Mouse (Mus musculus) liver, postnatal 0 days (tissue): Measurements from ENCODE around the gene Cst3. TPM values are rescaled to one million over a fixed set of nuclear protein-coding genes. Genes with fewer than 3 reads are reported as not detected.

ENCODE experiments used
- ATAC-seq: fragments of 200-750 bp; cut with Nextera tagmentation; 2 replicates; pipeline ENCODE4 v1.8.0; 2017; ENCODE audit warnings: mild to moderate bottlenecking, moderate library complexity
- DNase-seq: peaks from one replicate; pipeline ENCODE4 v3.0.0-alpha.2; 2016
- H3K27ac ChIP-seq: fragments of 300-500 bp; sonication (generic); 2 replicates; pipeline ENCODE4 v1.5.1; 2014; ENCODE audit warnings: antibody characterized with exemption, moderate library complexity, mild to moderate bottlenecking, low read depth
- H3K27me3 ChIP-seq: fragments of 300-500 bp; sonication (generic); 2 replicates; pipeline ENCODE4 v1.6.1; 2014; ENCODE audit warnings: low read length, control low read depth, mixed read lengths; ENCODE audit not compliant: insufficient read depth
- H3K36me3 ChIP-seq: fragments of 300-500 bp; sonication (generic); replicated peaks from 2 replicates; pipeline ENCODE4 v1.6.1; 2014; ENCODE audit warnings: mild to moderate bottlenecking, control low read depth, low read length, moderate library complexity, mixed read lengths; ENCODE audit not compliant: insufficient read depth
- H3K4me1 ChIP-seq: fragments of 300-500 bp; sonication (generic); 2 replicates; pipeline ENCODE4 v1.6.1; 2014; ENCODE audit warnings: antibody characterized with exemption, mild to moderate bottlenecking, control low read depth; ENCODE audit not compliant: insufficient read depth
- H3K4me2 ChIP-seq: fragments of 300-500 bp; sonication (generic); 2 replicates; pipeline ENCODE4 v1.6.1; 2014; ENCODE audit warnings: low read depth, mild to moderate bottlenecking, low read length, moderate library complexity, mixed read lengths
- H3K4me3 ChIP-seq: fragments of 300-500 bp; sonication (generic); 2 replicates; pipeline ENCODE4 v1.5.1; 2014; ENCODE audit warnings: low read depth, low read length
- H3K9ac ChIP-seq: fragments of 300-500 bp; sonication (generic); replicated peaks from 2 replicates; pipeline ENCODE4 v1.6.1; 2014; ENCODE audit warnings: mild to moderate bottlenecking, moderate library complexity
- H3K9me3 ChIP-seq: fragments of 300-500 bp; sonication (generic); 2 replicates; pipeline ENCODE4 v1.6.1; 2016; ENCODE audit warnings: mild to moderate bottlenecking, control low read depth, low read length, mixed read lengths
- CTCF ChIP-seq: sonication (generic); IDR thresholded peaks from 2 replicates; pipeline ENCODE4 v1.5.1; 2016; ENCODE audit warnings: antibody characterized with exemption, low read depth
- EP300 ChIP-seq: IDR thresholded peaks from 2 replicates; pipeline ENCODE4 v1.6.1; 2016; ENCODE audit warnings: antibody characterized with exemption, low read depth, mild to moderate bottlenecking
- WGBS: fragments of 180-500 bp; shearing (Covaris S2); extraction: QIAGEN DNeasy Blood & Tissue Kit; methylation state at CpG from one replicate; pipeline ENCODE4 v1.1.7; 2014; ENCODE audit not compliant: insufficient replicate concordance; 5-methylcytosine and 5-hydroxymethylcytosine counted together
- polyA plus RNA-seq: library from polyadenylated mRNA; unstranded; fragments of >200 nt; fragmentation: Nextera tagmentation; extraction: Ambion mirVana; gene quantifications from 2 replicates; pipeline ENCODE4 v1.2.1, GENCODE M21; 2015

The Cst3 gene
- 296 and 313 TPM in 2 replicates for polyA plus RNA-seq

- no peaks in the 10 kb centered on the region for H3K9me3 ChIP-seq
- H3K4me3 ChIP-seq, result peak within 1 kb of the TSS; percentile 87
- H3K36me3 ChIP-seq, result peaks cover 14% of the 10 kb centered on the region
- H3K9ac ChIP-seq, result peak within 1 kb of the TSS; percentile 80
- WGBS, result 0% methylated on average over 18 of the region's 19 CpGs
- ATAC-seq (peak; percentile 91), DNase-seq (peak; percentile 93)
- peak; percentile 54 for TF ChIP-seq CTCF
- no peak for TF ChIP-seq EP300
- H3K4me2 ChIP-seq, result peak within 1 kb of the TSS; percentile 82
- H3K27me3 ChIP-seq, result no peaks in the 10 kb centered on the region
- peaks cover 28% of the 10 kb centered on the region for H3K4me1 ChIP-seq
- H3K27ac ChIP-seq, result peak within 1 kb of the TSS; percentile 91
Measured at GRCm38 (mm10) chr2:148875335-148875811, at the start of gene Cst3. Gene Cst3 (minus strand): TSS chr2:148875692.

- peak; percentile 82 for ATAC-seq
- 1% methylated on average over 5 of the region's 5 CpGs for WGBS
- H3K4me2 ChIP-seq, result 0 out of 2 replicates have a peak overlapping the region, but pooled peaks have one; percentile 51
Measured at GRCm38 (mm10) chr2:148902286-148902685, 26.8 kb upstream of the Cst3 start.

GRCm38 (mm10) chr2:148900305-148900704, 24.8 kb upstream of the Cst3 start:
- Histone ChIP-seq H3K4me3 (no peak overlapping the region), H3K36me3 (no peaks in the 10 kb centered on the region), H3K27me3 (no peaks in the 10 kb centered on the region), H3K4me2 (no peak overlapping the region), H3K9ac (no peak overlapping the region), H3K9me3 (no peaks in the 10 kb centered on the region), H3K27ac (no peak overlapping the region), H3K4me1 (no peaks in the 10 kb centered on the region)
- WGBS, result 48% methylated on average over 4 of the region's 4 CpGs
- TF ChIP-seq CTCF (no peak), EP300 (no peak)
- ATAC-seq (no peak), DNase-seq (no peak)

More at GRCm38 (mm10) chr2:148902286-148902685, 26.8 kb upstream of the Cst3 start:
- peak; percentile 65 for DNase-seq
- H3K27ac ChIP-seq, result no peak overlapping the region
- H3K4me3 ChIP-seq, result no peak overlapping the region
- no peaks in the 10 kb centered on the region for H3K4me1 ChIP-seq
- H3K9ac ChIP-seq, result no peak overlapping the region
- no peaks in the 10 kb centered on the region for H3K9me3 ChIP-seq
- TF ChIP-seq CTCF, result peak; percentile 92
- no peak for TF ChIP-seq EP300
- no peaks in the 10 kb centered on the region for H3K27me3 ChIP-seq
- H3K36me3 ChIP-seq, result no peaks in the 10 kb centered on the region

- no peak overlapping the region for H3K4me2 ChIP-seq
- H3K27me3 ChIP-seq, result no peaks in the 10 kb centered on the region
- H3K9me3 ChIP-seq, result no peaks in the 10 kb centered on the region
- no peak for ATAC-seq
- no peak overlapping the region for H3K9ac ChIP-seq
- no peaks in the 10 kb centered on the region for H3K4me1 ChIP-seq
- no peak overlapping the region for H3K27ac ChIP-seq
- no peaks in the 10 kb centered on the region for H3K36me3 ChIP-seq
- 53% methylated on average over 1 of the region's 1 CpGs for WGBS
- DNase-seq, result no peak
- TF ChIP-seq EP300 (no peak), CTCF (no peak)
- no peak overlapping the region for H3K4me3 ChIP-seq
Measured at GRCm38 (mm10) chr2:148896219-148896618, 20.7 kb upstream of the Cst3 start.

- Histone ChIP-seq H3K36me3 (no peaks in the 10 kb centered on the region), H3K27me3 (0 out of 2 replicates have a peak, but pooled peaks cover 6% of the 10 kb centered on the region), H3K9ac (no peak overlapping the region), H3K4me2 (no peak overlapping the region), H3K9me3 (no peaks in the 10 kb centered on the region), H3K27ac (no peak overlapping the region), H3K4me1 (no peaks in the 10 kb centered on the region), H3K4me3 (no peak overlapping the region)
- TF ChIP-seq EP300 (no peak), CTCF (no peak)
- ATAC-seq (no peak), DNase-seq (no peak)
Measured at GRCm38 (mm10) chr2:148893107-148893506, 17.6 kb upstream of the Cst3 start.

GRCm38 (mm10) chr2:148890021-148890851, 14.7 kb upstream of the Cst3 start:
- Histone ChIP-seq H3K4me2 (no peak overlapping the region), H3K9ac (no peak overlapping the region), H3K4me1 (no peaks in the 10 kb centered on the region), H3K9me3 (no peaks in the 10 kb centered on the region), H3K36me3 (no peaks in the 10 kb centered on the region), H3K27ac (no peak overlapping the region), H3K27me3 (0 out of 2 replicates have a peak, but pooled peaks cover 6% of the 10 kb centered on the region), H3K4me3 (no peak overlapping the region)
- 78% methylated on average over 5 of the region's 5 CpGs for WGBS
- no peak for DNase-seq
- TF ChIP-seq CTCF (no peak), EP300 (no peak)
- no peak for ATAC-seq
